Mouse (Mus musculus) WW6 (cell line): ENCODE measurements around the gene Olfr23.
"Not testable (repeated sequence)": the region's sequence is repeated elsewhere in the genome, so short reads cannot be mapped to it uniquely, and the experiment has no call there.

Experiments
- DNase-seq: peaks from one replicate; pipeline ENCODE4 v3.0.0-alpha.2; 2013; ENCODE audit warnings: low read depth, low spot score

The Olfr23 gene

DNA sequence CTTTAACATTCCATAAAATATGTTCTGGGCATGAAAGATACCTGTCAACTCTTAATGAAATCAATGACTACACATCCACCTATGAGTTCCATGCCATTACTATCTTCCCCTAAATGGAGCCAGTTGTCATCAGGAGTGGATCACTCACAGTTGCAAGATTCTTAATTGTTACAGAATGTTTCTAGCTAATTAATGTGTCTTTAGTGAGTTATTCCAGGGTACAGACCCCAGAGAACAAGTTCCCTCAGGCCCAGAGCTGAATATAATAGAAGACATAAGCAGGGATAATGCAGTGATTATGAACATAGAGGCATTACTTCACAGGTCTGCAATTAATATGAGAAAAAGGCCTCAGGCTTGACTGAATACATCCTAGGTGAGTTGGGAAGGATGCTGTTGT, at the start of gene Olfr23:
Olfr23 (plus strand) TSS at position 301 of the 400 bp plus-strand sequence.
- no peak for DNase-seq

DNA sequence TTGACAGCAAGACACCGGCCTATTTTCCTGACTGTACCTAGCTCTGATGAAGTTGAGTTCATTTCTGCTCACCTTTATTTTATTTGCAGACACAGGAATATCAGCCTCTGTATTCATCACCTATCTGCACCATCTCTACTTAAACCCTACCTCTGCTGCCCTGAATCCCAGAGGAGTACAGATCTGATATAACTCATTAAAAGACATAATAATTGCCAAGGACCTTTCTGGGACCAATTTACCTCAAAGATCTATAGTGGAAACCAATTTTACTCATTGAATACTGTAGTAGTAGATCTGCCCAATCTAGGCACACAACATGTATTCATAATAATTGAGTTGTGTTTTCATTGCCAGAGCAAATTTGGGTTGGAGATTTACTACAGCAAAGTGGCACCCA, 45.8 kb upstream of the Olfr23 start, which contains the start of gene Olfr394:
Olfr394 (minus strand) TSS at position 101 of the 400 bp plus-strand sequence.
- no peak for DNase-seq

DNA sequence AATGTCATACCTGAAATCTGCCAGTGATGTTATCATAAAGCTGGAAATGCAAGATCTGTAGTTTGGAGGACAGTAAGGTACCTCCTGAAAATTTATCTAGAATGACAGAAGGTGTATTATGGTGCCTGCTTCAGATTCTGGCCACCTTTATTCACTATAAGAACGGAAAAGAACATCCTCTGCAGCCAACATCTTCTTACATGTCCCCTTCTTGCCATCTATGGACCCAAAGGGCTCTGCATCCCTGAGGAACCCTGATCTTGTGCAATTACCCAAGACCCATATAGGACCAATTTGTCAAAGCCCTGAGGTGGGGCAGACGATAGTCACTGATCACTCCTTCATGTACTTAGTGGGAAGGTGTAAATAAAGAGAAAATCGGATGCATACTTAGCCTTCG, 27.3 kb upstream of the Olfr23 start, which contains the start of gene Olfr395:
Olfr395 (minus strand) TSS at position 101 of the 400 bp plus-strand sequence.
- DNase-seq: not testable (repeated sequence)

DNA sequence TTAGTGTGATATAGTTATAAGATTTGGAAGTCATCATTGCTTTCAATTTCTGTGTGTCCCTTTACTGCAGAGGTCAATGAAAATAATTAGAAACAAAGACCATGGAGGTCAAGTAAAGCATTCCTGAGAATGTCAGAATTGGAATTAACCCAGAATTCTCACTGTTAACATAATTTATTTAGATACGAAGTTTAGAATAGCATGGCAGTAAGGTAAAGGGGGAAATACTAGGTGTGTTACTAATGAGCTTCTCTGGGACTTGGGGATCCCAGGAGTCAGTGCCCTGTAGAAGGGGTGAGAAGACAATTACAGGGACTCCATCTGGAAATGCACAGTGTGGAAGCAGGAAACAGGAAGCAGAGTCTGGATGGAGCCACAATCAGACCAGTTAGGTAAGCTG, 24.0 kb downstream of the Olfr23 start, which contains the start of gene Olfr397:
Olfr397 (plus strand) TSS at position 301 of the 400 bp plus-strand sequence.
- no peak for DNase-seq

DNA sequence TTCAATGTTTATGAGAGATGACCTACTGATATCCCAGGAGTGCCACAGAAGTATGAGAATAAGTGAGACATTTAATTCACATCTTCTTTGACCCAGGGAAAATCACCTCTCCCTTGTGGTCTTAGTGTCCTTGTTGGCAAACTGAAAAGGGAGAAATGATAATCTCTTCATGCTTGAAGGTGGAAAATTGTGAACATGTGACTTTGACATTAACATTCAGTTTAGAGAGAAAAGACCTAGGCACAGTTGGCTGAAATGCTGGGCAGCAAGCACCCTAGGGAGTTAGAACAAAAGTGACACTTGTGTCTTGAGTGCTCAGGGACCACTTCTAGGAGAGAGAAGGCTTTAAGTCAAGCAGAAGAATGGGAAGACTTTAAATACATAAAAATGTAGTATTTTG, 53.8 kb downstream of the Olfr23 start, which contains the start of gene Olfr398:
Olfr398 (minus strand) TSS at position 101 of the 400 bp plus-strand sequence.
- no peak for DNase-seq
